Mouse (Mus musculus) layer of hippocampus, adult 18-20 months (tissue): ENCODE data around the gene C87436. TPM values are rescaled to one million over a fixed set of nuclear protein-coding genes. Genes with fewer than 3 reads are reported as not detected.

Experiments
- DNase-seq, 2 experiments: peaks; one replicate each; pipeline ENCODE4 v3.0.0; 2022; ENCODE audit warnings: low spot score in 2 of 2
- long read RNA-seq: library from polyadenylated mRNA; stranded (forward); transcript quantifications from one replicate; pipeline ENCODE4 v2.0.0, GENCODE M21; 2021
- total RNA-seq, 2 experiments: library from RNA; stranded (reverse); gene quantifications; 2 replicates each; pipeline ENCODE4 v1.2.3; 2021

Gene C87436
- 10 to 100 TPM; 17.5 to 17.8 TPM for total RNA-seq
- long read RNA-seq, transcript C87436-201 (10 exons, 2,534 nt): major isoform, 9 of 28 reads
- long read RNA-seq, partial matches to known transcripts: 1 of 28 reads
- long read RNA-seq, other reads (novel, unspliced or antisense): 15 of 28 reads

DNA sequence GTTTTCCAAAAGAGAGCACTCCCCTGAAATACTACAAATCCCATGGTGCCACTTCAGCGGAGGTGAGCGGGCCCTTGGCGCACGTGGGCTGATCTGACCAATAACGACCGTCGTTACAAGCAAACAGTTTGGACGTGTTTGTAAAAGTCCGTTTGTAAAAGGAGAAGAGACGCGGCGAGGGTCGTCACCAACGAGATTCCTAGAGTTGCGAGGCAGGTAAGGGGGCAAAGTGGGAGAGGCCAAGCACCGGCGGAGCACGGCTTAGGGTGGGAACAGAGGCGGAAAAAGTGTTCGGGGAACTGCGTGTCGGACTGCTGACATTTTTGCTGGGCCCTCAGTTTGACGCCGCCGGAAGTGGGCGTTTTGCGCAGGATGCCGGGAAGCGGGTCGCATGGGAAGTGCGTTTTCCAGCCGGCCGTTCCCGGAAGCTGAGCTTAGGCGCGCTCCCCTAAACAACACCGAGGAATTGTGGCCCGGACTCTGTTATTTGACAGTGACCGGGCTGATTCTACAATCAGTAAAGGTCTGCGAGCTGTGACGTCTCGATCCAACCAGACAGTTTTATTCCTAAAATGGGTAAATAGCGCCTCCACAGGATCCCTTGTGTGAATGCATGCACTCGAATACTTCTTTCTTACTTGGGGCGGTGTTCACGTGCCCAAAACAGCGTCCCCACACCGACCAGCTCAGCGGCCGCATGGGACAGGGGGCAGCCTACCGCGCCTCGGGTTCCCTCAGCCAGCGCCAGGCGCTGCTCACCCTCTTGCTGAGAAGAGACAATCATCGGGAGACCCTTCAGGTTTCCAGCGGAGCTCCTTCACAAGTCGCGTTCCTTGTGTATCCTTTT lies at the start of gene C87436:
Gene C87436, plus strand, starts transcription at position 103 of the 847 bp plus-strand sequence.
- peak; percentile 97 to 98 for DNase-seq

DNA sequence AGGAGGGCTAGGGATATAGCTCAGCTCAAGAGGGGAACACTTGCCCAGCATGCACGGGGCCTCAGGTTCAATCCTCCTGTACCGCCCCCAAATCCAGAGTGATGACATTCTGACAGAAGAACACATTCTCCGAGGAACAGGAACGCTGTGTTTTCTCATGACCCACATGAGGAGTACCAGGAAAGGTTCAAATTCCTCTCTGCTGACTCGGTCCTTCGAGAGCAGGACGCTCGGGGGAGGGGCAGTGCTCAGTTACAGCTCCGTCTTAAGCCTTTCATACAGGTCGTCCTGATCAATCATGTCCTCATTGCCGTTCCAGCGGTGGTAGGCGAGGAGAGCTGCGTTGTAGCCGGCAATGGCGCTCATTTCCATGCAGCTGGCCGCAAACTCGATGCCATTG lies 49.7 kb upstream of the C87436 start:
- DNase-seq: no peak

DNA sequence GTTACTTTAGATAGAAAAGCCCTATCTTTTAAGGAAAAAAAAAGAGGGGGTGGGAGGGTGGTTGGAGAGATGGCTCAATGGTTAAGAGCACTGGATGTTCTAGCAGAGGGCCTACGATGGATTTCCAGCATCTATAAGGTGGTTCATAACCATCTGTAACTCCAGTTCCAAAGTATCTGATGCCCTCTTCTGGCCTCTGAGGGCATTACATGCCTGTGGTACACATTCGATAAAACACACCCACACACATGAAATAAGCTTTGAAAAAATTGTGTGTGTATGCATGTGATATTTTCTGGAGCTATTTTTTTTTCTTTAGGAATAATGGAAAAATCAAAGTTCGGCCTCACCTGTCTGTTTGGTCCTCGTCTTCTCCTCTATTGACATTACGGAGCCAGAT lies 46.8 kb upstream of the C87436 start:
- DNase-seq: no peak

DNA sequence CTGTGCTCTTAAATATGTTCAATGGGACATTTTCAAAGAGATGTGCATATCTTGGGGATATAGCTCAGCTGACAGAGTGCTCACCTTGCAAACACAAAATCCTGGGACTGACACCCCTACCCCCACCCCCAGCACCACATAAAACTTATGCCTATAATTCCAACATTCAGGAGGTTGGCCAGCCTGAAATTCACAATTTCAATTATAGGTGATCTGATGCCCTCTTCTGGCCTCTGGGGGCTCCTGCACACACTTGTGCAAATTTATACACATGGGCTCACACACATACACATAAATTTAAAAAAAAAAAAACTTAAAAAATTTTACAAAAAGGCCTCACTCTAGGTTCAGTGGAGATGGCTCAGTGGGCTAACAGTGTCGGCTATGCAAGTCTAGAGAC lies 45.0 kb upstream of the C87436 start:
- DNase-seq: no peak

DNA sequence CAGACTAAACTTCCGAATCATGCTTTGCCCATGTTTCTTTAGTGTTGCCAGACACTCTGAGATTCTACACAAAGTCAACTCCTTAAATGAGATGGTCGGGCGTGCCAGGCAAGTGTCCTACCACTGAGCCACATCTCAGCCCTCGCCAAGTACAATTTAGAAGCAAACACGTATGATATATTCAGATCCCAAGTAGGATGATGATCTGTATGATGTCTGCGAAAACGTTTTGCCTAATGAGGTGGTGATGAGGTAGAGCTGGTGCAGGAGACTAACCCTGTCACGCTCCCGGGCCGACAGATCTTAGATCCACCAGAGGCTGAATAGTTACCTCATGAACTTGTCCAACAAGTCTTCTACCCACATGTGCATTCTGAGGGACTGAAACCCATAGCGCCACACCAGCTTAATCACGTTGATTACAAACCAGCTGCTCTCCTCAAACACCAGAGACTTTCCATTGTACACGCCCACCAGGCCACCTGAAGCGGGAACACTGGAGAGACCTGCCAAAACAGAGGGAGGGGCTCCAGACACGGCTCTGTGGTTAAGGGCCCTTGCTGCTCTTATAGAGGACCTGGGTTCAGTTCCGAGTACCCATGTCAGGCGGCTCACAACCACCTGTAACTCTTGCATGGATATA lies 44.0 kb upstream of the C87436 start:
- DNase-seq: no peak

DNA sequence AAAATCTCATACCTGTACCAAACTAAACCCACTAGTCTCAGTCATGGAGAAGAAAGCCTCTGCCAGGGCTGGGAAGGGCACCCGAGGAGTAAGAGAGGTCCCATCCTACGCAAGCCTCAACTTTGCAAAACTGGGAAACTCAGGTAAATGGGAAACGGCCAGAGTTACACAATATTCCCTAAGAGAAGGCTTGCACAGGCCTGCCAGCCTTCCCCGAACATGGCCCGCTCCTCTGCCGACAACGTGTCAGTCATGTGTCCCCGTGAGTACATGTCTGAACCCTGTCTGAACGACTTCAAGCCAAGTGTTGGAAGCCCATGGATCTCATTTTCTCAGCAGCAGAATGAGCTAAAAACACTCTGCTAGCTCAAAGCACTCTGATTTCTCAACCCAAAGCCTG lies 43.2 kb upstream of the C87436 start:
- no peak for DNase-seq

DNA sequence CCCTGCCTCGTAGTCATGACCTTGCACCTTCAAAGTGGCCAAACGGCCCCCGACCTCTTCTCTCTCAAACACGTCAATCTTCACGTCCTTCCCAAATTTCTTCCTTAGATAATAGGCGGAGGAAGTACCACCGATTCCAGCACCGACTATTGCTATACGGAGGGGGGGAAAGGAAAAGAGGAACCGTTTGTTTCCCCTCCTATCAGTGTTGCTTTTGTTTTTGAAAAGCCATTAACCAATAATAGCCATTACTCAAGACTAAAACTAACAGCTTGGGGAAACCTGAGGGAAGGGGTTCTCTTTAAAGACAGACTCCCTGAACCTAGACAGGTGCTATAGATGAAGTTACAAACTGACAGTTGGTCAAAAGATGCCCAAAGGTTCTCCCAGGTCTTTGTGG lies 42.2 kb upstream of the C87436 start:
- DNase-seq: no peak

DNA sequence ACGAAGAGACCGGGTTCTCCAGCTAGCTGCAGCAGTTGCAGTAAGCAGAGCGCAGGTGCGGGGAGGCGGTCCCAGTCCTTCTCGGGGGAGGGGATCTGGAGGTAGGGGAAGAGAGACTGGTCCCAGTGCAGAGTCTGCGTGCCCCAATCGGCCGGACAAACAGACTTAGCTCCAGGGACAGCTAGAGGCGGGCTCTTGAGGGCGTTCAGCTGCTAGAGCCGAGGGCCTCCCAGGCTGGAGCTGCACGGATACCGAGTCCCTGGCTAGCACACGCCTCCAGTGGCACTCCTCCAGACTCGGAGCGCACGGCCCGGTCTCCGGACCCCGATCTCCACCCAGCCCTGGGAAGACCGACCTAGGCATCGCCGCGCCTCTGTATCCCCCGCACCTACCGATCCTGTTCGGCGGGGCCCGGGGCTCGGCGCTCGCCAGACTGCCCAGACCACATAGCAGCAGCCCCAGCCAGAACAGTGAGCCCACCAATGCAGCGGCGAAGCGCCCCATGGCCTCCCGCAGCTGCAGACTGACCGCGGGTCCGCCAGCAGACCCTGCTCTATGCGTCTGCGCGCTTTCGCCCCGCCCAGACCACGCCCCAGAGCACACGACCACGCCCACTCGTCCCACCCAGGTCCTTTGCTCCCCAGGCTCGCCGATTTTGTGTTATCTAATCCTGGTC lies 41.5 kb upstream of the C87436 start, which contains the start of gene Pcyox1:
Gene Pcyox1, minus strand, starts transcription at position 574 of the 676 bp plus-strand sequence.
- DNase-seq: peak; percentile 82 to 88

DNA sequence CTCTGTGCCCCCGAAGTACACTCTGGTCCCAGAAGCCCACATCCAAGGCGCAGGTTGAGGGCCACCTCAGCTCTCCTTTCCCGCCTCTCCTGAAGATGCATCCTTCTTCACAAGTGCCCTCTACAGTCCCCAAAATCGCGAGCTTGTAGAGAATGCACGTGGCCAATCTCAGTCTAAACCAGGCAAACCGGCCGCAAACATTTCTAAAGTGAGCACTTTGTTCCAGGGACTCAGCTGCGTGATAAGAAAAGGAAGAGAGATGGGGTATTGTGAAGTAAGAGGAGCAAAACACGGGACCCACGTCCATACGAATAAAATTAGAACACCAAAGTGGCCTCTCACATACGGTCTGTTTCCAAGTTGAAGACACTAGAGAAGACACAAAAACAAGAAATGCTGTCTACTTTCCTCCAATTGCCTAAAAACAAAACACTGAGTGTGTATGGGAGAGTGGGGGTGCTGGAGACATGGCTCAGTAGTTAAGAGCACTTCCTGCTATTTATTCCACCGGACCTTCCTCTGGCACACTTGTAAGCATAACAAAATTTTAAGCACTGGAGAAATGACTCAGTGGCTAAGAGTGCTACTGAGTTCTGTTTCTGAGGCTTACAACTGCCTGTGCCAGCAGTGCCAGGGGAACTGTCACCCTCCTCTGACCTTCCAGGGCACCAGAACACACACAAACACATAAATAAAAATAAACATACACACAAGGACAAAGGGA lies 40.8 kb upstream of the C87436 start:
- no peak for DNase-seq

DNA sequence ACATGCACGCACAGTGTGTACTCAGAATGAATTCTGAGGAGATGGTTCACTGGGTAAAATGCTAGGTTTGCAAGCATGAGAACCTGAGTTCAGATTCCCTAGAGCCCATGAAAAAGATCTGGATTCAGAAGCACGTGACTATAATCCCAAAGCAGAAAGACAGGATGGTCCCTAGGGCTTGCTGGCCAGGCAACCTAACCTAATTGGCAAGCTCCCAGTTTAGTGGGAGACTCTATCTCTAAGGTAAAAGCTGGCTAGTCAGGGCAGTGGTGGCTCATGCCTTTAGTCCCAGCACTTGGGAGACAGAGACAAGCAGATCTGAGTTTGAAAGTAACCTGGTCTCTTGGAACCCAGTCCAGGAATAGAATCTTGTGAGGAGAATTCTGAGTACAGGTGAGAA lies 39.2 kb upstream of the C87436 start:
- DNase-seq: no peak

DNA sequence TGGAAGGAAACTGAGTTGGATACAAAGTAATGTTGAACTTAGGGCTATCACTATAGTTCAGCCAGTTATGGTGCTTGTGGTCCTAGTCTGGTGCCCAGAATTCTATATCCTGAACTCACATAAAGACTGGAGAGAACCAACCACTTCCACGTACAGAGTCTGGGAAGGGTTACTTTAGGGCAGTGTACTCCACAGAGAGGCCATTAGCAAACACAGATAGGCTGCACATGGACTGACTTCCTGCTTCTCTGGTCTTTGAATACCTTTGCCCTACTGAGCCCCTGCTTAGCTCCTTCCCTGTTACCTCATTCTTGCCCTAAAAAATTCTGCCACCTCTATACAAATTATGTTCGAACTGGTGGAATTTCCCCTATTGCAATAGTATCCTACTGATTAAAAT lies 38.2 kb upstream of the C87436 start:
- DNase-seq: no peak

DNA sequence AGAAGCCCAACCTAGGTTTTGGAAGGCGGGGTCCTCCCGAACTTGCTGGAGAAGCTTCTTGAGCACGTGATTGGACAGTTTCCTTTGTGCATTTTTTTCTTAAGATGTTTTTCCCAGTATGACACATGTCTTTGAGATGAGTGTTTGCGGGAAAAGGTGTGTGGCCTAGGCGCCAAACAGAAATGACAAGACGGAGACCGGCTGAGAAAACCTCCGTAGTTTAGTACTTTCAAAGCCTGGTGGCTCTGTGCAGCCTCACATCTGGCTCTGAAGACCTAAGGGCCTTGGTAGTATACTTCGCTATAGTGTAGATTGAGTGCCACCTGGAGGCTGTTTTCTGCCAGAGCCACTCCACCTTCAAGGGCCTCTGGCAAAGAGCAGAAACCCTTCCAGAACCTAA lies 37.2 kb upstream of the C87436 start:
- peak in 1 of 2 experiments; percentile 60 for DNase-seq

DNA sequence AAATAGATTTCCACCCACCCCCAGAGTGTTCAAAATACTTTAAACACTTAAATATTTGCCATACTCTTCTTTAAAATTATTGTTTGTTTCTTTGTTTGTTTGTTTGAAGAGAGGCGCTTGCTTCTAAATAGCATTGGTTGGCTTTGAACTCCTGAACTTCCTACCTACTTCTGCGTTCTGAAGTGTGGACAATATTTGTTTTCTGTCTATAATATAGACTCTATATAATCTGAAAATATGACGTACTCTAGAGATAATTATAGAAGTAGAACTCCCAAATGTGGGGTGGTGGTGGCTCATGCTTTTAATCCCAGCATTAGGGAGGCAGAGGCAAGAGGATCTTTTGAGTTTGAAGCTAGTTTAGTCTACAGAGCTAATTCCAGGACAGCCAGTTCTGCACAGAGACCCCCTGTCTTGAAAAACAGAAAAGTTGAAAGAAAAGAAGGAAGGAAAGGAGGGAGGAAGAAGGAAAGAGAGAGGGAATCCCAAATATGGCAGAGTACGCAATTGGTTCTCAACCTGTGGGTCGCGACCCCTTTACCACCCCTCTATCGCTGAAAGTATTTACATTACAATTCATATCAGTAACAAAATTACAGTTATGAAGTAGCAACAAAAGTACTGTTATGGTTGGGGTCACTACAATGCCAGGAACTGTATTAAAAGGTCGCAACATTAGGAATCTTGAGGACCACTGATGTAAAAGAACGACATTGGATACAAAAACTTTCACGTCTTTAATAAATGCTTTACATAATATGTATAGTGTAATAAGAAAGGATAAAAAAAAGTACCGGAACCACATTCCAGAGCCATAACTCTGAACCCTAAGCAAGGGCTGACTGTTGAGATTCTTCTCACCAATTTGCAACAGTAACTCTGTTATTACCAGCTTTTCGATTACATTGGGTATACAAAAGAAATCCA lies 35.2 kb upstream of the C87436 start:
- DNase-seq: no peak

DNA sequence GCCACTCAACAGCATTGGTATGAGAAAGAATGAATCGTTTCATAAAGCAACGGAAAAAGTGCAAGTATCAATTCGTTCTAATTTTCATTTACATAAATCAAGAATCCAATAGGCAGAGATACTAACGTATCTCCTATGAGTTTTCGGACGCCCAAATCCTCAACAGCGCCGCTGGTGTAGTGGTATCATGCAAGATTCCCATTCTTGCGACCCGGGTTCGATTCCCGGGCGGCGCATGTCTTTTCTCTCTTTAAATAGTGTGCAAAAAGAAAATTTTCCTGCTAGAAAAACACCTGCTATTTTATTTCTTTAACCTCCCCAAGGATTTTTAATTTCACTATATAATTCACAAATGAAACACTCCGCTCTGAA lies 34.5 kb upstream of the C87436 start:
- DNase-seq: peak; percentile 88 to 98

DNA sequence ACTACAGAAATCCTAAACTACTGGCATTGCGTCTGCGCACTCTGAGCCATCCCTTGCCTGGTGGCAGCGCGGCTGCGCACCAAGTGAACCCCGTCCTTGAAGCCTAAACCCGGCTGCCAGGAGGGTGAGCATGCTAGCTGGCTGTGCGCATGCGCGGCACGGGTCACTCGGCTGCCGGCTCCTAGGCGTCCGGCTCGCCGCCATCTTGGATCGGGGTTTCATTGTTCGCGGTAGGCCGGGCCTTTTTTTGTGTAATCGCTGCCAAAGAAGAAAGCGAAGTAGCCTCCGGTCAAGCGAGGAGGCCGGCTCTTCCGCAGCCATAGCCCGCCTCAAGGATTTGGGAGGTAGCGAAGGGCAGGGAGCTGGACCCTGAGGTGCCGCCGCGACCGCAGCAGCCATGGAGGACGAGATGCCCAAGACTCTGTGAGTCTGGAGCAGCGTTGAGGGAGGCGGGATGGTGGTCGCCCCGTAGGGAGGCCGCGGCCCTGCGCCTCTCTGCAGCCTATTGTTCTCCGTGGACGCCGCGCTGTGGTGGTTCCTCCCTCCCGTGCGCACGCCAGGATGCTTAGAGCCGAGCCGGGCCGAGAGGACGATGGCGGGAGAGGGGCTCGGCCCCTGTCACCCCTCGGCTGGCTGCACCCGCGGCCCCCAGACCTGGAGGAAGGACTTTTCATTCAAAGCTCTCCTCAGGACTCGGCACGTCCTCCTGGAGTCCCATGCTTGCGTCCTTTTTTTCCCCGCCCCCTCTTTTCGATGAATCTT lies 33.9 kb upstream of the C87436 start, which contains the start of gene Tia1:
Gene Tia1, plus strand, starts transcription at position 120 of the 762 bp plus-strand sequence.
- peak; percentile 96 to 97 for DNase-seq

DNA sequence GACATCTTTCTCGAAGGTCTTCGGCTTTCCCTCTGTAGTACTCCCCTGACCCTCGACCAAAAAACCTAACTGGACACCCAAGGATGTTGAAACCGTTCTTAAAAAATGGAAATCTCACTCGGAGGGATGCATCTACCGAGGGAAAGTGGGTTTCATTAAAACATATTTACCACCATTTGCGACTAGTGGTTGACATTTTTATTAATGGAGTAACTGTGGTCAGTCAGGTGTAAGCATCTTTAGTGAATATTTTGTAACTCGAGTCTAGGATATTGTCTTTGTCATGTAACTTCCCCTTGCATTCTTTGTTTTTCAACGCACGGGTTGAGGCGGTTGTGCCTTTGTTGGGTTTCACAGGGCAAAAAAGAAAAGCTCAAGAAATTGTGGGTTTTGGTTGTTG lies 33.2 kb upstream of the C87436 start:
- no peak for DNase-seq

DNA sequence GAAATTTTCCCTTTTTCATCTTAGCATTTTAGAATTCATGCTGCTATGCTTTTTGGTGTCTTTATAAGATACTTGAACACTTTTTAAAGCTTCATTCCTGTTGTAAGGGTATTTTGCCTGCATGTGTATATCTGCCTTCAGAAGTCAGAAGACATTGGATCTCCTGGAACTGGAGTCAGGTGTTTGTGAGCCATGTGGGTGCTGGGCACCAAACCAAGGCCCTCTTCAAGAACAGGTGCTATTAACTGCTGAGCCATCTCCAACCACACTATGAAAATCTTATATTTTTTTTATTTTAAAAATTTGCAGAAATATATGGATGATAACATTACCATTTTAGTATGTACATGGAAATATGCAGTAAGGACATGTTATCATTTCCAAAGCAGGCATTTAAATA lies 31.9 kb upstream of the C87436 start:
- DNase-seq: no peak

DNA sequence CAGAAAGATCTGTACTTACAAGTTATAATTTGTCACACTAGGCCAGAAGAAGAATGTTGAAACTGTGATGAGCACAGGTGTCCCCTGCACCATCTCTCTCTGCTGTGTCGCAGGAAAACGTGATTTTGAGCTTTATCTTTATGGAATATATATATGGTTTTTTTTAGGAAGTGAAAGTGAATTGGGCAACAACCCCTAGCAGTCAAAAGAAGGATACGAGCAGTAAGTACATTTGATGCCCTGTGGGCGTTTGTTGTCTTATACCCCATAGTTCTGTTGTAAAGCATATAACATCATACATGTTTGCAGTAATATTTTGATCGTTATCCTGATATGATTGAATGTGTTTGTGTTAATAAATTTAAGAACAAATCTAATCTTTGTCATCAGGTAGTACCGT lies 19.5 kb upstream of the C87436 start:
- DNase-seq: no peak

DNA sequence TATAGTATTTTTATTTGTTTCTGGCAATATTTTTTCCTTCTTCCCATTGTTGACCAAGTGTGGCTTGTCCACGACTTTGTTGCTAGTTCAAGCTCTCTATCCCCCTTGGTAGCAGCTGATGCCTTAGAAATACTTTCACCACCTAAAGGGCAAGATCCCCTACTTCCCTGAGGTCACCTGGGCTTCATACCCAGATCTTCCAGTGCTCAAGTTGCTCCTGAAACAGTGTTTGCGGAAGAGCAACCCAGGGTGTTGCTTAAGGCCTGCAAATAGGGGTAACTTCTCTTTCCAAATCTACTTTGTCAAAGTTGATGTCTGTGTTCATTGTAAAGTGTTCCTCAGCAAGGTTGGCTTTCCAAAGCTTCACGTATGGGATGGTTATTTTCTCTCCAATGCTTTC lies 18.9 kb upstream of the C87436 start:
- DNase-seq: no peak
